Mouse (Mus musculus) right cerebral cortex, adult 2 months (tissue): ENCODE data around the gene Klra4.
"Not testable (repeated sequence)": the region's sequence is repeated elsewhere in the genome, so short reads cannot be mapped to it uniquely, and the experiment has no call there.

Source experiments
- DNase-seq, 2 experiments: peaks; one replicate each; pipeline ENCODE4 v3.0.0; 2021 to 2022; ENCODE audit warnings: low spot score in 2 of 2

Gene Klra4

DNA sequence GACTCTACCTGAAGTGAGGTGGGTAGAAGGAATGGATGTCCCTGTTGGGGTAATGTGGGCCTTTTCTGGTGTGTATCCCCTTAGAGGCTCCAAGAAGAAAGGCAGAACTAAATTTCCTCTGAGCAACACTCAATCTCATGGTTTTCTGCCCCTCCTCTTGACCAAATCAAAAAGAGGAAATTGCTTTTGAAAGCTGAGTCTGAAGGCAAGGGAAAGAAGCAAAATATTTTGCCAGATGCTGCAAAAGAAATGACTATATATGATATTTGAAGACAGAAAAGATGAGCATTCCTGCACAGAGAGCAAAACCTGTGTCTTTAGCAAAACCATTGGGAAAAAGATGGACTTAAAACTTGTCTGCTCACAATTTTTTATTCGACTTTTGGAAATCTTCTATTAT is at the start of gene Klra4:
Gene Klra4 (minus strand): TSS at position 101 of the 400 bp plus-strand sequence.
- not testable (repeated sequence) for DNase-seq

DNA sequence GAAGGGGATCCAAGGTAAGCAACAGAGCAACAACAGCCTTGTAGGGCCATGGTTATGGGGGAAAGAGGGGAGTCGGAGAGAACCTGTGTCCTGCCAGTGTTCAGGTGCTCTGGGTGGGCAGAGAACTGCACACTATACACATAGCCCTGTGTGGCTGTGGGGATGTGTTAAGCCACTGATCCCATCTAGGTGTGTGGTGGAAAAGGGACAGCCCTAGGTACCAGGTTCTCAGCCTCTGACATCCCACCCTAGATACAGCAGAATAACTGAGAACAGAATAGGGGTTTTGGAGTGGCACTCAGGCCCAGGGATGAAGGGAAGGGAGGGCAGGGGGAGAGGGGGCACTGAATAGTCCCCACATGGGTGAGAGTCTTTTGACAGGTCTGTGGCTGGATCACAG is 43.4 kb upstream of the Klra4 start:
- no peak for DNase-seq

DNA sequence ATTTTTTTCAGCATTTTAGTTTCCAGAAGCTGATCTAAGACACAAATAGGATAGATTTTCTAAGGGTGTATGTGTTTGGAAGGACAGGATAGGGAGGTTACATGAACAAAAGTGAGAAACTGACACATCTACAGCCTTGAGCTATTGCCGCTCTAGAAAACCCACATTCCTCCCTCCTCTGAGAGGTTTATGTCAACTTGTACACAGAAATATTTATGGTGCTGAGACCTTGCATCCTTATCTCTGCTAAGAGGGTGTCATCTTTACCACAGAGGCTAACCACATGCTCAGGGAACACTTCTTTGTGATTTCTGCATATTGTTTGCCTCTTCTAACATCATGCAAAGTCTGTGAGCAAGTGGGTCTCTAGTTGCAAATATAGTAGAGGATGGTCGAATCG is 35.7 kb upstream of the Klra4 start:
- not testable (repeated sequence) for DNase-seq

DNA sequence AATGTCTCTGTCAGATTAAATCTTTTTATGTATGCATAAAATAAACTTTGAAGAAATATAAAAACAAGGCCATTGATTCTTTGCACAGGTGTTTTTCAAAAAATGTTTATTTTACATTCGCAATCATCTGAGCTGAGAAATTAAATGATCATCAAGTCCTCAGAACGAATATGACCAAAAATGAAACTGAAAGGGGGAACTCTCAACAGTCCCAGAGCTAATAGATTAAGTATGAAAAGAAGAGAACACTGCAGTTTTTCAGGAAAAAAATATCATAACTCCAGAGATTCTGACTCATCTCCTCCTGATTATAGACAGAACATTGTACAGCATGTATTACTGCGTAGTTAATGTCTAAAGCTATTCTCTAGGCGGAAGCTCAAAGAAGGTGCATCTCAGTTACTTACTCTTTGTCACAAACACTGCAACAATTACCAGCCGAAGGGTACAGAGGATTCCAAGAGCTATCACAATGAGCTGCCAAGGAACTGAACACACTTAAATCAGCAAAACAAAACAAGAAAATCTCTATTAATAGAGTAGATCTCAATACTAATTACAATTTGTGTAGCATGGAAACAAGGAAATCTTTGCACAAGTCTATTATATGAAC is 25.4 kb upstream of the Klra4 start:
- no peak for DNase-seq

DNA sequence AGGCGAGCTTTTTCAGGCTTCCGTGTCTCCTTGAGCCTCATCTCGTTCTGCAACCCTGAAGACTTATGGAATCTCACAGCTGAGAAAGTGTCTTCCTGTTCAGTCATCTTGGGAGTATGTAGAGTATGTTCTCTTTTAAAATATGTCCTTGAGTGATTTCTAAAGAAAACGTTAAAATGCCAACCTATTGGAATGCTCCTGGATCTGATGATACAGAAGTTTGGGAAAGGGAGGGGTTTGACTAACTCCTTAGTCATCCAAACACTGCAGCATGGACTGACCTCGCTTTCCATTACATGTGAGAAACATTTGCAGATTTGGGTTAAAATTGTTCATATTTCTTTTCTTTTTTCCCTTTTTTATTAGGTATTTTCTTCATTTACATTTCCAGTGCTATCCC is 1.9 kb downstream of the Klra4 start:
- no peak for DNase-seq

DNA sequence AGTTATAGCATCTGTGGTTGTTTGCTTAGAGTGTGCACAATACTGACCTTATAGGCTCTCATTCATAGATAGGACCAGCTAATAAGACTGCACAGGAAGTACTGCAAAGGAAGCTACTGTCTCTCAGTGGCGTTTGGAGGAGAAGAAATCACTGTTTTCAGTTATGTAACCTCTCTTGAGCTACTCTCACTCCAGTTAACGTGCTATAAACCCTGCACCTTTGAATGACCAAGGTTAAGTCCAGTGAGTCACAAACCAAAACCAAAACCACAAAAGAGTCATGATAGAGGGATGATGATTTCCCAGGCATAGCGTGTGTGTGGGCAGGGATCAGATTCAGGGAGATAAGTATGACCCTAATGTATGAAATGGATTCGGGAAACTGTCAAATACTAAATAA is 31.9 kb downstream of the Klra4 start:
- not testable (repeated sequence) for DNase-seq

DNA sequence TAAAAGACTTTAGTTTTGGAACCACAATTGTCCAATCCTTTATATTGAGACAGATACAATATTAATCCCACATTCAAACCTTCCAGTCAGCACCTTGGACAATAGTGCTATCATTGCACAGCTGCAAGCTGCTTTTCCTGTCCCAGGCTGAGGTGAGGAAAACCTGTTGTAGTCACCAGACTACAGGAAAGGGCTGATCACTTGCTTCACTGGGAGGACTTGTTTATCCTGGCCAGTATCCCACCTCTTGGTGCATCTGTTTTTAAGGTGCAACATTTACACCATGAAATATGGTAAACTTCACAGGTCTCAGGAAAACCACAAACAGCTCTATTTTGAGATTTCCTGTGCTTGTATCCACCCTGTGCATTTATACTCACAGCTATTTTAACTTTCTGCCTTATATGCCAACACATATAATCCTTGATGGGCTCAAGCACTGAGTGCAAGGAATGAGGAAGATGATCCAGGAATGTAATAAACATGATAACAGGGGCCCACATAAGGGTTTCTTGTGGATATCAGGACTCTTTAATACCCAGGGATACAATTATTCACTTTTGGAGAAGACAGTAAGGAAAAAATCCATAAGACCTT is 35.5 kb downstream of the Klra4 start:
- DNase-seq, result not testable (repeated sequence)

DNA sequence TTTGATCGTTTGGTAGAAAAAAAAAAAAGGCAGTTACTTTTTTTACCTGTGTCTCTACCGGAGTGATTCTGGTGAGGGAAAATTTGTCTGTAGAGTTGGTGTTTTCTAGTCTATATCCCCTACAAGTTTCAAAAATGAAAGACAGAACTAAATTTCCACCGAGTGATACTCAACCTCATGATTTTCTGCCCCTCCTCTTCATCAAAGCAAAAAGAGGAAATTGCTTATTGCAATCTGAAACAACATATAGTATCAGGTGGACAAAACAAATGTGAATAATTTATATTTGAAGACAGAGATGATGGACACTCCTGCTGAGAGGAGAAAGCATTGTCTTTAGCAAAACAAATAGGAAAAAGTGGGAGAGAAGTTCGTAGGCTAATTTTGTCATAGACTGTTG is 40.2 kb downstream of the Klra4 start, which contains the start of gene Klra6:
Gene Klra6 (minus strand): TSS at position 101 of the 400 bp plus-strand sequence.
- DNase-seq, result no peak
